Mouse (Mus musculus): Measurements from ENCODE around the gene Elf2.

The Elf2 gene

GRCm38 (mm10) chr3:51248600-51248999, 91.9 kb downstream of the Elf2 start:
- in situ Hi-C loops (cut with MboI; ENCODE audit: unreplicated experiment in 2 of 2), result loop anchor here in 1 of 2 experiments (25.0 kb wide), 2 partner anchors 389 to 989 kb away; no protein-coding TSS in a partner anchor

- in situ Hi-C loops (cut with MboI; ENCODE audit: unreplicated experiment in 2 of 2), result loop anchor here in 1 of 2 experiments (25.0 kb wide), 2 partner anchors 390 to 990 kb away; no protein-coding TSS in a partner anchor
Measured at GRCm38 (mm10) chr3:51247704-51248103, 92.8 kb downstream of the Elf2 start.

GRCm38 (mm10) chr3:51239541-51239940, 100.9 kb downstream of the Elf2 start:
- in situ Hi-C loops (cut with MboI; ENCODE audit: unreplicated experiment in 2 of 2), result loop anchor here (10.0 to 25.0 kb wide), 4 partner anchors 115 to 1005 kb away; no protein-coding TSS in a partner anchor

- in situ Hi-C loops (cut with MboI; ENCODE audit: unreplicated experiment in 2 of 2), result loop anchor here (10.0 to 25.0 kb wide), 4 partner anchors 116 to 1006 kb away; no protein-coding TSS in a partner anchor
Measured at GRCm38 (mm10) chr3:51238515-51238914, 101.9 kb downstream of the Elf2 start.

GRCm38 (mm10) chr3:51234752-51235055, 105.8 kb downstream of the Elf2 start:
- in situ Hi-C loops (cut with MboI; ENCODE audit: unreplicated experiment in 2 of 2), result loop anchor here (5.0 to 25.0 kb wide), 6 partner anchors 53 to 1010 kb away; no protein-coding TSS in a partner anchor

- in situ Hi-C loops (cut with MboI; ENCODE audit: unreplicated experiment in 2 of 2), result loop anchor here (5.0 to 25.0 kb wide), 6 partner anchors 53 to 1011 kb away; no protein-coding TSS in a partner anchor
Measured at GRCm38 (mm10) chr3:51233918-51234751, 106.3 kb downstream of the Elf2 start.

- in situ Hi-C loops (cut with MboI; ENCODE audit: unreplicated experiment in 2 of 2), result loop anchor here (5.0 to 25.0 kb wide), 6 partner anchors 54 to 1011 kb away; no protein-coding TSS in a partner anchor
Measured at GRCm38 (mm10) chr3:51233474-51233873, 107.0 kb downstream of the Elf2 start.

GRCm38 (mm10) chr3:51232205-51232910, 108.1 kb downstream of the Elf2 start:
- in situ Hi-C loops (cut with MboI; ENCODE audit: unreplicated experiment in 2 of 2), result loop anchor here (5.0 to 25.0 kb wide), 6 partner anchors 55 to 1012 kb away; no protein-coding TSS in a partner anchor

GRCm38 (mm10) chr3:51231499-51231898, 109.0 kb downstream of the Elf2 start:
- in situ Hi-C loops (cut with MboI; ENCODE audit: unreplicated experiment in 2 of 2), result loop anchor here (5.0 to 25.0 kb wide), 6 partner anchors 56 to 1013 kb away; no protein-coding TSS in a partner anchor

GRCm38 (mm10) chr3:51230886-51231285, 109.6 kb downstream of the Elf2 start:
- in situ Hi-C loops (cut with MboI; ENCODE audit: unreplicated experiment in 2 of 2), result loop anchor here (5.0 to 25.0 kb wide), 6 partner anchors 56 to 1014 kb away; no protein-coding TSS in a partner anchor

- in situ Hi-C loops (cut with MboI; ENCODE audit: unreplicated experiment in 2 of 2), result loop anchor here (5.0 to 25.0 kb wide), 6 partner anchors 57 to 1015 kb away; no protein-coding TSS in a partner anchor
Measured at GRCm38 (mm10) chr3:51230146-51230835, 110.2 kb downstream of the Elf2 start.

GRCm38 (mm10) chr3:51229226-51229625, 111.2 kb downstream of the Elf2 start:
- in situ Hi-C loops (cut with MboI; ENCODE audit: unreplicated experiment in 2 of 2), result loop anchor here in 1 of 2 experiments (25.0 kb wide), 2 partner anchors 408 to 1008 kb away; no protein-coding TSS in a partner anchor

GRCm38 (mm10) chr3:51228821-51229205, 111.7 kb downstream of the Elf2 start:
- in situ Hi-C loops (cut with MboI; ENCODE audit: unreplicated experiment in 2 of 2), result loop anchor here in 1 of 2 experiments (25.0 kb wide), 2 partner anchors 408 to 1008 kb away; no protein-coding TSS in a partner anchor

- in situ Hi-C loops (cut with MboI; ENCODE audit: unreplicated experiment in 2 of 2), result loop anchor here in 1 of 2 experiments (25.0 kb wide), 2 partner anchors 409 to 1009 kb away; no protein-coding TSS in a partner anchor
Measured at GRCm38 (mm10) chr3:51228038-51228820, 112.2 kb downstream of the Elf2 start.

- in situ Hi-C loops (cut with MboI; ENCODE audit: unreplicated experiment in 2 of 2), result loop anchor here in 1 of 2 experiments (25.0 kb wide), 2 partner anchors 411 to 1011 kb away; no protein-coding TSS in a partner anchor
Measured at GRCm38 (mm10) chr3:51226601-51227000, 113.9 kb downstream of the Elf2 start.

GRCm38 (mm10) chr3:51225979-51226378, 114.5 kb downstream of the Elf2 start:
- in situ Hi-C loops (cut with MboI; ENCODE audit: unreplicated experiment in 2 of 2), result loop anchor here in 1 of 2 experiments (25.0 kb wide), 2 partner anchors 411 to 1011 kb away; no protein-coding TSS in a partner anchor

GRCm38 (mm10) chr3:51225226-51225750, 115.2 kb downstream of the Elf2 start:
- in situ Hi-C loops (cut with MboI; ENCODE audit: unreplicated experiment in 2 of 2), result loop anchor here in 1 of 2 experiments (25.0 kb wide), 2 partner anchors 412 to 1012 kb away; no protein-coding TSS in a partner anchor
